In genomic region chr10:98913610-98913960, GRCm38 (mm10) we compare ENCODE assay signal across 7 mouse cellular contexts. TPM values are rescaled to one million over a fixed set of nuclear protein-coding genes. Genes with fewer than 3 reads are reported as not detected.
A peak's percentile ranks its signal among the peaks of the same experiment; 100 is the strongest.
DNase-seq lines count a peak whose midpoint lies in the region; ATAC-seq lines count a peak whose summit lies in the region.

No protein-coding gene starts in this region.

- H3K9me3 ChIP-seq in neural tube, embryonic 11.5 days (ENCODE audit: control insufficient read depth, low read length), result no peaks in the 10 kb centered on the region
- no peaks in the 10 kb centered on the region for H3K9me3 ChIP-seq in forebrain, embryonic 10.5 days
- H3K9me3 ChIP-seq in limb, embryonic 12.5 days, result no peaks in the 10 kb centered on the region
- no peaks in the 10 kb centered on the region for H3K9me3 ChIP-seq in stomach, embryonic 14.5 days (ENCODE audit: control insufficient read depth, low read depth, low read length)

- peak overlapping the region; percentile 60 for H3K4me2 ChIP-seq in neural tube, embryonic 11.5 days (ENCODE audit: low read depth)
- H3K4me2 ChIP-seq in limb, embryonic 12.5 days, result peak overlapping the region; percentile 62
- H3K4me2 ChIP-seq in stomach, embryonic 14.5 days (replicated peaks; ENCODE audit: low read depth, low read length), result peak overlapping the region; percentile 42

- DNase-seq in neural tube, embryonic 11.5 days (ENCODE audit: low spot score), result no peak
- no peak for DNase-seq in neural tube, embryonic 10.5 days (ENCODE audit: extremely low spot score, low spot score)
- DNase-seq in forebrain, embryonic 10.5 days (ENCODE audit: extremely low spot score, low spot score), result no peak
- no peak for DNase-seq in gastrocnemius, postnatal 10 days
- DNase-seq in layer of hippocampus, postnatal 10 days (ENCODE audit: low spot score in 2 of 2), result no peak

- H3K4me3 ChIP-seq in neural tube, embryonic 11.5 days (ENCODE audit: low read depth, low read length), result peak overlapping the region; percentile 99
- peak overlapping the region; percentile 97 for H3K4me3 ChIP-seq in forebrain, embryonic 10.5 days
- peak overlapping the region; percentile 93 for H3K4me3 ChIP-seq in limb, embryonic 12.5 days (replicated peaks)
- peak overlapping the region; percentile 96 for H3K4me3 ChIP-seq in stomach, embryonic 14.5 days (ENCODE audit: low read depth, low read length)

- peak overlapping the region; percentile 99 for H3K27ac ChIP-seq in neural tube, embryonic 11.5 days (ENCODE audit: low read depth, low read length)
- H3K27ac ChIP-seq in forebrain, embryonic 10.5 days, result peak overlapping the region; percentile 97
- H3K27ac ChIP-seq in limb, embryonic 12.5 days, result peak overlapping the region; percentile 99
- peak overlapping the region; percentile 89 for H3K27ac ChIP-seq in stomach, embryonic 14.5 days (ENCODE audit: low read length)

- H3K4me1 ChIP-seq in neural tube, embryonic 11.5 days (ENCODE audit: control insufficient read depth, insufficient read depth, low read length), result peaks cover 8% of the 10 kb centered on the region
- peaks cover 23% of the 10 kb centered on the region for H3K4me1 ChIP-seq in forebrain, embryonic 10.5 days
- peaks cover 8% of the 10 kb centered on the region for H3K4me1 ChIP-seq in limb, embryonic 12.5 days (replicated peaks)
- H3K4me1 ChIP-seq in stomach, embryonic 14.5 days (ENCODE audit: control insufficient read depth, insufficient read depth, low read length), result peaks cover 5% of the 10 kb centered on the region; the same call in 1 of the 2 replicates

- H3K9ac ChIP-seq in neural tube, embryonic 11.5 days (ENCODE audit: low read length), result peak overlapping the region; percentile 68
- H3K9ac ChIP-seq in limb, embryonic 12.5 days (replicated peaks), result peak overlapping the region; percentile 91
- H3K9ac ChIP-seq in stomach, embryonic 14.5 days (replicated peaks; ENCODE audit: low read depth, low read length), result peak overlapping the region; percentile 65

- 1% methylated on average over 16 of the region's 19 CpGs for WGBS in neural tube, embryonic 11.5 days
- WGBS in forebrain, embryonic 10.5 days, result under 1% methylated on average over 19 of the region's 19 CpGs
- WGBS in limb, embryonic 12.5 days, result 0% methylated on average over 19 of the region's 19 CpGs
- WGBS in stomach, embryonic 14.5 days, result 1% methylated on average over 18 of the region's 19 CpGs

- no peaks in the 10 kb centered on the region for H3K36me3 ChIP-seq in neural tube, embryonic 11.5 days (ENCODE audit: control insufficient read depth, insufficient read depth, low read length)
- H3K36me3 ChIP-seq in forebrain, embryonic 10.5 days (replicated peaks), result no peaks in the 10 kb centered on the region
- no peaks in the 10 kb centered on the region for H3K36me3 ChIP-seq in limb, embryonic 12.5 days
- H3K36me3 ChIP-seq in stomach, embryonic 14.5 days (ENCODE audit: control insufficient read depth, insufficient read depth, low read length), result no peaks in the 10 kb centered on the region

- ATAC-seq in neural tube, embryonic 11.5 days (ENCODE audit: insufficient read depth, low FRiP score, low TSS enrichment), result no peak
- ATAC-seq in limb, embryonic 12.5 days (ENCODE audit: insufficient number of reproducible peaks, insufficient read depth, low FRiP score, low TSS enrichment, low read depth), result no peak
- no peak for ATAC-seq in stomach, embryonic 14.5 days (ENCODE audit: insufficient number of reproducible peaks, insufficient read depth, low FRiP score, low read depth)

- H3K27me3 ChIP-seq in neural tube, embryonic 11.5 days (ENCODE audit: control insufficient read depth, insufficient read depth, low read length), result no peaks in the 10 kb centered on the region
- peaks cover 6% of the 10 kb centered on the region; the same call in 1 of the 2 replicates for H3K27me3 ChIP-seq in forebrain, embryonic 10.5 days (ENCODE audit: poor library complexity, severe bottlenecking)
- H3K27me3 ChIP-seq in limb, embryonic 12.5 days, result no peaks in the 10 kb centered on the region
- no peaks in the 10 kb centered on the region for H3K27me3 ChIP-seq in stomach, embryonic 14.5 days (ENCODE audit: control insufficient read depth, insufficient read depth, low read length)

RNA-seq across cellular contexts. Expression of gene Atp2b1, which starts 0.6 kb away (rescaled TPM):
- polyA plus RNA-seq in neural tube, embryonic 11.5 days (2014; fragmentation: Nextera tagmentation; extraction: Ambion mirVana), result 131 and 132 TPM in 2 replicates
- polyA plus RNA-seq in forebrain, embryonic 10.5 days (2016; fragmentation: Nextera tagmentation; extraction: Ambion mirVana), result 89.8 and 90.5 TPM in 2 replicates
- 95.9 and 100 TPM in 2 replicates for polyA plus RNA-seq in limb, embryonic 12.5 days (2016; fragmentation: Nextera tagmentation; extraction: Ambion mirVana)
- polyA plus RNA-seq in stomach, embryonic 14.5 days (2014; fragmentation: Nextera tagmentation; extraction: Ambion mirVana), result 149 and 154 TPM in 2 replicates
- 10 to 100 TPM; 69.6 to 77.5 TPM for total RNA-seq in gastrocnemius, postnatal 10 days (2021)
- 1,000 to 10,000 TPM; 1,022 to 1,059 TPM for total RNA-seq in layer of hippocampus, postnatal 10 days (2021)
